Mouse (Mus musculus): ENCODE results near the gene Rnf26. TPM values are rescaled to one million over a fixed set of nuclear protein-coding genes. Genes with fewer than 3 reads are reported as not detected.
A peak's percentile ranks its signal among the peaks of the same experiment; 100 is the strongest.

Rnf26 gene
- polyA plus RNA-seq, 1 experiment from 2014 or later, result 61.7 TPM

DNA sequence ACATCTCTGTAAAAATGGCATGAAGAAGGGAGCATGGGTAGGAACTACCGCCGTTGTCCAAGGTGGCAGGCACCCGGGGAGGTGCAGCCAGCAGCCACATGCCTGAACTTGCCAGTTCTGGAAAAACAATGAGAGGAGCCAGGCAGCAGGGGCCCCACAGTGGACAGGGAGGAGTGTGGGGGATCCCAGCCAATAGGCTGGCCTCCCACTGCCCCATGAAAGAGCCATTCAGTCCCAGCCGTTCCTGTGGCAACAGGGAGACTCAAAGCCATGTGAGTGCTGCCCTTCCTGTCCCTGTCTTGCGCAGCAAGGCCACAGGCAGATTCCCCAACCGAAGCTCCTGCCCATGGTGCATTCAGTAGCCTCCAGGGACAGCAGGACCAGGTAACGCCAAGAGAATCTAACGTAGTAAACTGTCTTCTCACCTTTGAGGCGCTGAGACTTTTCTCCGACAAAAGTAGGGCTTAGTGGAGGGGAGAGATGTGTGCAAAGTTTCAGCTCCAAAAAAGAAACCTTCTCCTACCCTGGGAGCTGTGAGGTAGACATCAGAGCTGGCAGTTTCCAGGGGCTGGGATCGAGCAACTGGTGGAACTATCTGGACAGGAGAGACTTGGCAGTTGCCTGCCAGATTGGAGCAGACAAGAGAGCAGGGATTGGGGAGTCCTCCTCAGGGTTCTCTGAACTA is 41.3 kb downstream of the Rnf26 start:
- Histone ChIP-seq H3K4me3 (ENCODE audit: low read depth, low read length) (no peak overlapping the region), H3K4me1 (ENCODE audit: control insufficient read depth, insufficient read depth, low read length) (peaks cover 25% of the 10 kb centered on the region), H3K4me2 (replicated peaks; ENCODE audit: low read depth, low read length) (no peak overlapping the region), H3K9ac (replicated peaks; ENCODE audit: low read depth, low read length) (no peak overlapping the region), H3K9me3 (ENCODE audit: control insufficient read depth, low read depth, low read length) (no peaks in the 10 kb centered on the region), H3K36me3 (ENCODE audit: control insufficient read depth, insufficient read depth, low read length) (no peaks in the 10 kb centered on the region), H3K27me3 (ENCODE audit: control insufficient read depth, insufficient read depth, low read length) (no peaks in the 10 kb centered on the region), H3K27ac (ENCODE audit: low read length) (peak overlapping the region; percentile 21; the same call in 1 of the 2 replicates)
- 38% methylated on average over 11 of the region's 11 CpGs for WGBS
- no peak for ATAC-seq (ENCODE audit: insufficient number of reproducible peaks, insufficient read depth, low FRiP score, low read depth)

DNA sequence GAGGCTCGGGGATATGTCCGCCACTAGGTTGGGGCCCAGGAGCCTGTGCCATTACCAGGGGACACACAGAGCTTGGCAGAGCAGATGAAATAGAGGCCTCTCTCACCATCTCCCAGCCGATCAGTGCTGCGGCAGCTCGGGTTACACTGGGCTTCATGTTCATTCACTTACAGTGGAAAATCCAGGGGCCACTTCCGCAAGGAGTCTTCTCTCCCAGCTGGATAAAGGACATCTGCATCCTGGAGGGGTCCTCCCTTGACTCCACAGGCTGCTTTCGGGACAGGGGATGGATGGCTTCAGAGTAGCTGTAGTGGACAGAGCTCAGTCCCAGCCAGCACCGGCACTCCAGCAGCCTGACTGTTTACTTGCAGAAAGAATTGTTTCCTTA is 42.5 kb downstream of the Rnf26 start:
- no peak overlapping the region for H3K4me3 ChIP-seq (ENCODE audit: low read depth, low read length)
- no peaks in the 10 kb centered on the region for H3K36me3 ChIP-seq (ENCODE audit: control insufficient read depth, insufficient read depth, low read length)
- no peaks in the 10 kb centered on the region for H3K27me3 ChIP-seq (ENCODE audit: control insufficient read depth, insufficient read depth, low read length)
- no peaks in the 10 kb centered on the region for H3K9me3 ChIP-seq (ENCODE audit: control insufficient read depth, low read depth, low read length)
- peaks cover 25% of the 10 kb centered on the region for H3K4me1 ChIP-seq (ENCODE audit: control insufficient read depth, insufficient read depth, low read length)
- ATAC-seq (ENCODE audit: insufficient number of reproducible peaks, insufficient read depth, low FRiP score, low read depth), result no peak
- H3K27ac ChIP-seq (ENCODE audit: low read length), result no peak overlapping the region
- WGBS, result 27% methylated on average over 8 of the region's 8 CpGs
- no peak overlapping the region for H3K9ac ChIP-seq (replicated peaks; ENCODE audit: low read depth, low read length)
- no peak overlapping the region for H3K4me2 ChIP-seq (replicated peaks; ENCODE audit: low read depth, low read length)

DNA sequence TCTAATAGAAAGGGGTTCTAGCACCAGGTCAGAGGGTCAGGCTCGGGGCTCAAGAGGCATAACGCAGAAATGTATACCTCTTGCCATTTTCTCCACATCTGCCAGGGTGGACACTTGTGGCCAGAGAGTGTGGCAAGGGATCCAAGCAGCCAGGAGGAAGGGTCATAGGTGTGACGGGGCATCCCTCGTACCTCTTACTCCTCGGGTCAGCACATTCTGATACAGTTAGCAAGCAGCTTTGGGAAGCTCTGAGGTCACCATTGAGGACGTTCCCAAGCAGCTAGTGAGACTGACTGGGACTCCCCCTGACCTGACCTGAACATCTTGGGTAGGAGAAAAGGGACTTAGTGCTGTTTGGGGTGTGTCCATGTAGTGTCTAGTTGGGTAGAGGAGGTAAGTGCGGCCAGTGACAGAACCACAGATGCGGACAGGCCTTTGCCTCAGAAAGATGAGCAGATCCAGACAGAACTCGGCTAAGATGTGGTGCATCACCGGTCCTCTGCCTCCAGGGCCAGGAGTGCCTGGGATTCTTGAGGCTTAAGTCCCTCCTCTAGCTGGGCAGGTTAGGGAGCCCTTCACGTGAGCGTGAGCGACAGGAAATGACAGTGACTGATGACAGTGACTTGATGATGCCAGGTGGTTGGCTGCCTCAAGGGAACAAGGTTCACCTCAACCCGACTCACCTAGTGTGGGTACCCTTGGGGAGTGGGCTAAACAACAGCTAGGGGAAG is 43.0 kb downstream of the Rnf26 start:
- Histone ChIP-seq H3K36me3 (ENCODE audit: control insufficient read depth, insufficient read depth, low read length) (no peaks in the 10 kb centered on the region), H3K4me2 (replicated peaks; ENCODE audit: low read depth, low read length) (no peak overlapping the region), H3K27ac (ENCODE audit: low read length) (no peak overlapping the region), H3K4me3 (ENCODE audit: low read depth, low read length) (no peak overlapping the region), H3K27me3 (ENCODE audit: control insufficient read depth, insufficient read depth, low read length) (no peaks in the 10 kb centered on the region), H3K9ac (replicated peaks; ENCODE audit: low read depth, low read length) (no peak overlapping the region), H3K9me3 (ENCODE audit: control insufficient read depth, low read depth, low read length) (no peaks in the 10 kb centered on the region), H3K4me1 (ENCODE audit: control insufficient read depth, insufficient read depth, low read length) (peaks cover 25% of the 10 kb centered on the region)
- ATAC-seq (ENCODE audit: insufficient number of reproducible peaks, insufficient read depth, low FRiP score, low read depth), result no peak
- WGBS, result 54% methylated on average over 14 of the region's 14 CpGs

DNA sequence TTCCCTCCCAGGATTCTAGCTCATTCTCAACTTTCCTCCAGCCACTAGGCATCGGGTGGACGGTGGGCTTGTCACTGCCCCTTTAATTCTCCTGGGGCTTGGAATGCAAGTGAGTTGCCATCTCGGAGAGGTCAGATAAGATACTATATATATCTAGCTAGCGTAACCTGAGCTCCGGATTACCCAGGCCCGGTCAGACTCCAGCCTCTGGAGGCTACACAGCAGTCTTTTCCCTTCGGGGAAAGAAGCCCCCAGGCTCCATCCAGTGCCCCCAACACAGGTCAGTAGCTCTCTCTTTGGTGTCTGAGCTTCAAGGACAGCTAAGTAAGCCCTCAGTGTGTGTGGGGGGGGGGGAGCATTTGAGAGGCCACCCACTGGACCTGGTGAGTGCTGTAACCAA is 44.1 kb downstream of the Rnf26 start:
- Histone ChIP-seq H3K27ac (ENCODE audit: low read length) (no peak overlapping the region), H3K4me3 (ENCODE audit: low read depth, low read length) (no peak overlapping the region), H3K36me3 (ENCODE audit: control insufficient read depth, insufficient read depth, low read length) (no peaks in the 10 kb centered on the region), H3K4me1 (ENCODE audit: control insufficient read depth, insufficient read depth, low read length) (peaks cover 25% of the 10 kb centered on the region), H3K27me3 (ENCODE audit: control insufficient read depth, insufficient read depth, low read length) (no peaks in the 10 kb centered on the region), H3K4me2 (replicated peaks; ENCODE audit: low read depth, low read length) (no peak overlapping the region), H3K9ac (replicated peaks; ENCODE audit: low read depth, low read length) (no peak overlapping the region), H3K9me3 (ENCODE audit: control insufficient read depth, low read depth, low read length) (no peaks in the 10 kb centered on the region)
- WGBS, result 19% methylated on average over 7 of the region's 7 CpGs
- ATAC-seq (ENCODE audit: insufficient number of reproducible peaks, insufficient read depth, low FRiP score, low read depth), result no peak

DNA sequence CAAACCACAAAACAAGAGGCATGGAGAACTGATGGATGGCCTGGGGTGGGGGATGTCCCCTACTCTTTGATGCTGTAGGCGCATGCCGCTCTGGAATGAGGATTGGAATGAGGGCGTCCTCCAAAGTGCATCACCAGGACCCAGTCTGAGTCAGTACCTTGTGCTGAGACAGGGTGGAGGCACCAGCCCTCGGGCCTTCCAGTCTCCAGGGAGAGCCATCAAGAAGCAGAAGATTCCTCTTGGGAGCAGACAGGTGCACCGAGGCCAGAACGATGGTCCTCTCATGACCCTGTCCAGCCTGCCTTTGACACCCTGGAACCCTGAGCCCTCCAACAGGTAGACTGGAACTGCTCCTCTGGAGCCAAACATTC is 45.4 kb downstream of the Rnf26 start:
- H3K4me2 ChIP-seq (replicated peaks; ENCODE audit: low read depth, low read length), result peak overlapping the region; percentile 89; the same call in 1 of the 2 replicates
- H3K4me3 ChIP-seq (ENCODE audit: low read depth, low read length), result no peak overlapping the region
- ATAC-seq (ENCODE audit: insufficient number of reproducible peaks, insufficient read depth, low FRiP score, low read depth), result no peak

DNA sequence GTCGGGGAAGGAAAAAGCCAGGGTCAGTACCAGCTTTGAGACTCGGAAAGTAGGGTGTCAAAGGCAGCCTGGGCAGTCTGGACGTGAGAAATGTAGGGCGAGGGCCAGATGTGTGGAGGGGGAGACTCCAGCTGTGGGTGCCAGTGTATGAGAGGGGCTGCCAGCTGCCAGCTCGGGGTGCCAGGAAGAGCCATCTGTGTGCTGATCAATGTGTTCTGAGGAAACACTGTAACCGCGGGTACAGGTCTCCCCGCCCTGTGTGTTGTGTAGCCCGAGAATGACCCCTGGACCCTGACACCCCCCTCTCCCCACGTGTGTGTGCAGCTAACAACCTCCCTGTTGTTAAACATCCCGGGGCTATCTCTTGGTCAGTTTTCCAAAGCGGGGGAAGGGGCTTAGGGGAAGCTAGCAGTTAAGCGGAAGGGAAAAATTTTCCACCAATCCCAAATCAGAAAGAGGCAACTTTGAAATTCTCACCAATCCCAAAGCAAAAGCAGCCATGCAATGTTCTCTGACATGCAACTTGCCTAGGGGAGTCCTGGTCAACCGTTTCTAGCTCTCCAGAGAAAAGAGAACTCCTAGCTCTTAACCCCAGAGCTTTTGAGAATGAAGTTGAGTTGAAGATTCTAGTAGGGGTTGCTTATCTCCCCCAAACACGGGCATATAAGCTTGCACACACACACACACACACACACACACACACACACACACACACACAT is 45.9 kb downstream of the Rnf26 start:
- Histone ChIP-seq H3K27me3 (ENCODE audit: control insufficient read depth, insufficient read depth, low read length) (no peaks in the 10 kb centered on the region), H3K36me3 (ENCODE audit: control insufficient read depth, insufficient read depth, low read length) (no peaks in the 10 kb centered on the region), H3K4me1 (ENCODE audit: control insufficient read depth, insufficient read depth, low read length) (peaks cover 22% of the 10 kb centered on the region), H3K27ac (ENCODE audit: low read length) (no peak overlapping the region), H3K4me3 (ENCODE audit: low read depth, low read length) (peak overlapping the region; percentile 47), H3K4me2 (replicated peaks; ENCODE audit: low read depth, low read length) (peak overlapping the region; percentile 89), H3K9me3 (ENCODE audit: control insufficient read depth, low read depth, low read length) (no peaks in the 10 kb centered on the region), H3K9ac (replicated peaks; ENCODE audit: low read depth, low read length) (no peak overlapping the region)
- peak; percentile 23; the same call in 1 of the 2 replicates for ATAC-seq (ENCODE audit: insufficient number of reproducible peaks, insufficient read depth, low FRiP score, low read depth)
- WGBS, result 4% methylated on average over 15 of the region's 15 CpGs

More for the DNA sequence above, 45.4 kb downstream of the Rnf26 start:
- no peak overlapping the region for H3K9ac ChIP-seq (replicated peaks; ENCODE audit: low read depth, low read length)
- H3K27me3 ChIP-seq (ENCODE audit: control insufficient read depth, insufficient read depth, low read length), result no peaks in the 10 kb centered on the region
- H3K9me3 ChIP-seq (ENCODE audit: control insufficient read depth, low read depth, low read length), result no peaks in the 10 kb centered on the region
- no peak overlapping the region for H3K27ac ChIP-seq (ENCODE audit: low read length)
- peaks cover 25% of the 10 kb centered on the region for H3K4me1 ChIP-seq (ENCODE audit: control insufficient read depth, insufficient read depth, low read length)
- H3K36me3 ChIP-seq (ENCODE audit: control insufficient read depth, insufficient read depth, low read length), result no peaks in the 10 kb centered on the region
- 76% methylated on average over 6 of the region's 6 CpGs for WGBS

DNA sequence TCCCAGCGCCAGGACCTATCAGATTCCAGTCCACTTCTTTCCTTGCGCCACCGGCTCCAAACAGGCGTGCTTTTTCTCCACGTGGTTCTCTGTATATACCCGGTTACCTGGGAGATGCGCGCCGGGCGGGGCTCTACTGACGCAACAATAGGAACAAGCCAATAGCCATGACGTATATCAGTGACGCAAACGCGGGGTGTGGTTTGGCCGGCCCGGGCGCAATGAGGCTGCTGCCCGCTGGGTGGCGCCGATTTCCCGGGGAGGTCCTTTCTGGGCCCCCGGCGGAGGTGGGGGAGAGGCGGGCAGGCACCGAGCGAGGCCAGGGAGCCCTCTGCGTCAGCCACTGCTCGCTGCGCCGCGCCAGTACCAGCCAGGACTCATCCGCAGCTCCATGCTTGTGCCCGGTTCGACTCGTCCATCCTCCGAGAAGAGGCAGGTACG is 46.5 kb downstream of the Rnf26 start, which contains the start of gene Usp2:
Usp2 (plus strand) TSS at position 237 of the 441 bp plus-strand sequence.
- under 1% methylated on average over 38 of the region's 38 CpGs for WGBS
- Histone ChIP-seq H3K4me1 (ENCODE audit: control insufficient read depth, insufficient read depth, low read length) (peaks cover 16% of the 10 kb centered on the region), H3K4me2 (replicated peaks; ENCODE audit: low read depth, low read length) (peak within 1 kb of the TSS; percentile 89), H3K27me3 (ENCODE audit: control insufficient read depth, insufficient read depth, low read length) (no peaks in the 10 kb centered on the region), H3K9ac (replicated peaks; ENCODE audit: low read depth, low read length) (no peak within 1 kb of the TSS), H3K4me3 (ENCODE audit: low read depth, low read length) (peak within 1 kb of the TSS; percentile 47), H3K9me3 (ENCODE audit: control insufficient read depth, low read depth, low read length) (no peaks in the 10 kb centered on the region), H3K27ac (ENCODE audit: low read length) (no peak within 1 kb of the TSS), H3K36me3 (ENCODE audit: control insufficient read depth, insufficient read depth, low read length) (no peaks in the 10 kb centered on the region)
- ATAC-seq (ENCODE audit: insufficient number of reproducible peaks, insufficient read depth, low FRiP score, low read depth), result peak; percentile 97

DNA sequence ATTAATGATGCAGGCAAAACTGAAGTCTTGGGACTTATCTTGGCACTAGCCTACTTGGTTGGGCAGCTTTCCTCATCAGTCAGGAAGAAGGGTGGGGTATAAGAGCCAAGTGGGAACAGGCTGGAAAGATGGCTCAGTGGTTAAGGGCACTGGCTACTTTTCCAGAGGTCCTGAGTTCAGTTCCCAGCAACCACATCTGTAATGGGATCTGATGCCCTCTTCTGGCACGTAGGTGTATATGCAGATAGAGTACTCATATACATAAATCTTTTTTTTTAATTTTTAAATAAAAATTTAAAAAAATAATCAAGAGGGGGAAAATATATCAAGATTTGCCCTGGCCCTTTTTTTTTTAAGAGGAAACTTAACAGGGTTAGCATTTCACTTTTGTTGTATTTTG is 48.1 kb downstream of the Rnf26 start:
- no peaks in the 10 kb centered on the region for H3K9me3 ChIP-seq (ENCODE audit: control insufficient read depth, low read depth, low read length)
- WGBS, result 46% methylated on average over 1 of the region's 1 CpGs
- no peak overlapping the region for H3K9ac ChIP-seq (replicated peaks; ENCODE audit: low read depth, low read length)
- no peak overlapping the region for H3K4me3 ChIP-seq (ENCODE audit: low read depth, low read length)
- no peak overlapping the region for H3K27ac ChIP-seq (ENCODE audit: low read length)
- H3K36me3 ChIP-seq (ENCODE audit: control insufficient read depth, insufficient read depth, low read length), result no peaks in the 10 kb centered on the region
- H3K4me2 ChIP-seq (replicated peaks; ENCODE audit: low read depth, low read length), result no peak overlapping the region
- no peaks in the 10 kb centered on the region for H3K27me3 ChIP-seq (ENCODE audit: control insufficient read depth, insufficient read depth, low read length)
- peaks cover 6% of the 10 kb centered on the region; the same call in 1 of the 2 replicates for H3K4me1 ChIP-seq (ENCODE audit: control insufficient read depth, insufficient read depth, low read length)
- ATAC-seq (ENCODE audit: insufficient number of reproducible peaks, insufficient read depth, low FRiP score, low read depth), result no peak
